Comparison of ENCODE assay signal across 18 mouse cellular contexts in the genomic region with DNA sequence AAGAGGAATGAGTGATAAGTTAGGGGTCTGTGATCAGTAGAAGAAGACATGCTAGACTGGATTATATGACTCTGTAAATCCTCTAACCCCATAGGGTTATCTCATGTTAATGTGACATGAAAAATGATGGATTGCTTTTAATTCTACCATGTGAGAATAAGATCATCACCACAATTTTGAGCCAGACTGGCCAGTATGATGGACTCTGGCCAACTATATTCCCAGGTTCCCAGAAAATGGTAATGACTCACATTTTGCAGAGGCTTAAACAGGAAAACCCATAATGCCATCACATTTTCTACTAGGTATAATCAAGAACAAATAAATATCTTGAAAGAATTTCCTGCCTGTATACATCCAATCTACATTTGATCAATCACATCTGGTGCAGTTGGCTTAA. TPM values are rescaled to one million over a fixed set of nuclear protein-coding genes. Genes with fewer than 3 reads are reported as not detected.
"Had no signal": no experiment of that assay in that cellular context is flagged by ENCODE, and none has a peak within 500 bp of the region (broad histone marks: within the 10 kb centered on the region; RNA-seq: fewer than 3 reads in every experiment).

No protein-coding gene starts in this region.

- H3K9me3 ChIP-seq: neural tube, embryonic 13.5 days; neural tube, embryonic 15.5 days; stomach, embryonic 15.5 days had no signal

- DNase-seq: retina, postnatal 1 day; right cerebral cortex, adult 18-20 months; right cerebral cortex, postnatal 14 days; right cerebral cortex, postnatal 25 days; right cerebral cortex, postnatal 4 days; spleen, adult 18-20 months; thymus, adult 18-20 months; thymus, adult 2 months; thymus, postnatal 14 days; thymus, postnatal 25 days; thymus, postnatal 36 days; thymus, postnatal 4 days had no signal

- H3K27me3 ChIP-seq: neural tube, embryonic 13.5 days; neural tube, embryonic 15.5 days; stomach, embryonic 15.5 days had no signal

- H3K4me1 ChIP-seq: neural tube, embryonic 13.5 days; neural tube, embryonic 15.5 days; stomach, embryonic 15.5 days had no signal

- H3K36me3 ChIP-seq: neural tube, embryonic 13.5 days; neural tube, embryonic 15.5 days; stomach, embryonic 15.5 days had no signal

- H3K4me3 ChIP-seq: neural tube, embryonic 13.5 days; neural tube, embryonic 15.5 days; stomach, embryonic 15.5 days had no signal

- H3K27ac ChIP-seq: neural tube, embryonic 13.5 days; neural tube, embryonic 15.5 days; stomach, embryonic 15.5 days; stomach, postnatal 0 days had no signal

RNA-seq across cellular contexts. Expression of a gene that starts 55.0 kb away (rescaled TPM):
- total RNA-seq: neutrophil, adult 5-6 weeks had no signal
- polyA plus RNA-seq: small intestine, adult 2 months had no signal
